Mouse (Mus musculus) gastrocnemius, adult 2 months (tissue): ENCODE measurements around the gene Samm50. TPM values are rescaled to one million over a fixed set of nuclear protein-coding genes. Genes with fewer than 3 reads are reported as not detected.
A peak's percentile ranks its signal among the peaks of the same experiment; 100 is the strongest.

Source experiments
- DNase-seq: peaks from one replicate; pipeline ENCODE4 v3.0.0; 2022
- H3K27ac ChIP-seq: fragments of 200-600 bp; 2 replicates; pipeline ENCODE4 v1.8.1; 2022; ENCODE audit warnings: mild to moderate bottlenecking
- H3K4me3 ChIP-seq: fragments of 200-600 bp; 2 replicates; pipeline ENCODE4 v1.8.1; 2022; ENCODE audit warnings: mild to moderate bottlenecking, moderate library complexity
- CTCF ChIP-seq: fragments of 200-600 bp; IDR thresholded peaks from 2 replicates; pipeline ENCODE4 v1.8.1; 2022; ENCODE audit warnings: antibody characterized with exemption, mild to moderate bottlenecking, moderate library complexity
- intact Hi-C: fragments of 180-260 bp; cut with DNase I; formaldehyde crosslinking; loops from one replicate; pipeline ENCODE4 v1.15.1; 2025
- total RNA-seq, 2 experiments: library from RNA; stranded (reverse); gene quantifications; 2 replicates each; pipeline ENCODE4 v1.2.3; 2021

Samm50 gene
- total RNA-seq, 2 experiments from 2014 or later, result 154 to 224 TPM

DNA sequence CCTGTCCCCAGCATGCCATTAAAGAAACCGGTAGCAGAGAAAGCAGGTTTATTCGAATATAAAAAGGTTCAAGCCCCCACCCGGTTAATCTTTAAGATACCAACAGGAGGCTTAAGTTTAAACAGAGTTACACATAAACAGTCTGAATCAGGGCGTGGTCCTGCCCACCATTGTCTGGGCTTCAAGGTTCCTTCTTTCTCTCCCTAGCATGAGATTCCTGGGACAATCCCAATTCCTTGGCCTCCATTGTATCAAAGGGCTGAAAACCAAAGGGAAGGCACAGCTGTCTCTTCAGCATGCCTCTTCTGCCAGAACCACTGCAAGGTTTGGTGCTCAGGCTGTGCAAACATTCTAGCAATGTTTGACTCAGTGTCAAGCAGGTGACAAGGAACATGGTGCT is 5.8 kb upstream of the Samm50 start:
- no peak for DNase-seq
- TF ChIP-seq CTCF, result no peak
- H3K4me3 ChIP-seq, result no peak overlapping the region
- intact Hi-C loops, result no loop called here
- H3K27ac ChIP-seq, result no peak overlapping the region

DNA sequence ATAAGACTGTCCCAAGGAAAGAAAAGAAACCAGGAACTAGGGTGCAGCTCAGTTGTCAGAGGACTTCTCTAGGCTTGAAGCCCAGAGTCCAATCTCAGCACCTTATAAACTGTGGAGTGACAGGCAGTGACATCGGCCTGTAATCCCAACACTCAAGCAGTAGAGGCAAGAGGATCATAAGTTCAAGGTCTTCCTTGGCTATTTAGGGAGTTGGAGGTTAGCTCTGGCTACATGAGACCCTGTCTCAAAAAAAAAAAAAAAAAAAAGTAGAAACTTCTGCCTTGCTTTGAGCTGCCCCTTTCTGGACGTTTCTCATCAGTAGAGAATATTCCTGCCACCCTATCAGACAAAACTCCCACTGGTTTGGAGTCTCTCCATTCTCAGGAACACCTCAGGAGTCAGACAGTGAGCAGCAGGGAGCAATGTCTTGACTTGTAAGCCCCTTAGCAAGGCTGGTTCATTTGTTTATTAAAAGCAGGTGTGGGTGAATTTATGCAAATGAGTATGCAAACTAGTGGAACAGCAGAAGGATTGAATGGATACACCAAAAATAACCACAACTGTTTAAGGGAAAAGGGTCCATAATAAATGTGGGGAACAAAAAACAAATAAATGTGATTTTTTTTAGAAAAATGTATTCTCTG is 3.0 kb upstream of the Samm50 start:
- Histone ChIP-seq H3K4me3 (no peak overlapping the region), H3K27ac (no peak overlapping the region)
- intact Hi-C loops, result no loop called here
- no peak for TF ChIP-seq CTCF
- no peak for DNase-seq

- H3K27ac ChIP-seq, result no peak overlapping the region
- intact Hi-C loops, result loop anchor here (10.0 kb wide), 1 partner anchor 795 kb away; the partner anchor contains the start of gene 5031439G07Rik
- DNase-seq, result no peak
- no peak for TF ChIP-seq CTCF
- no peak overlapping the region for H3K4me3 ChIP-seq
Measured at GRCm38 (mm10) chr15:84189881-84190280, 2.2 kb upstream of the Samm50 start.

GRCm38 (mm10) chr15:84191724-84192057 is 350 bp upstream of the Samm50 start:
- Histone ChIP-seq H3K4me3 (peak overlapping the region; percentile 99), H3K27ac (peak overlapping the region; percentile 97)
- intact Hi-C loops, result loop anchor here (10.0 kb wide), 1 partner anchor 793 kb away; the partner anchor contains the start of gene 5031439G07Rik
- DNase-seq, result no peak
- TF ChIP-seq CTCF, result no peak

- no peak for TF ChIP-seq CTCF
- no peak for DNase-seq
- intact Hi-C loops, result loop anchor here (10.0 kb wide), 1 partner anchor 788 kb away; the partner anchor contains the start of gene 5031439G07Rik
- Histone ChIP-seq H3K4me3 (no peak overlapping the region), H3K27ac (peak overlapping the region; percentile 61)
Measured at GRCm38 (mm10) chr15:84196486-84197165, 4.6 kb downstream of the Samm50 start.

GRCm38 (mm10) chr15:84207327-84207726 is 15.3 kb downstream of the Samm50 start:
- no peak for TF ChIP-seq CTCF
- DNase-seq, result no peak
- no peak overlapping the region for H3K4me3 ChIP-seq
- H3K27ac ChIP-seq, result no peak overlapping the region
- intact Hi-C loops, result no loop called here

DNA sequence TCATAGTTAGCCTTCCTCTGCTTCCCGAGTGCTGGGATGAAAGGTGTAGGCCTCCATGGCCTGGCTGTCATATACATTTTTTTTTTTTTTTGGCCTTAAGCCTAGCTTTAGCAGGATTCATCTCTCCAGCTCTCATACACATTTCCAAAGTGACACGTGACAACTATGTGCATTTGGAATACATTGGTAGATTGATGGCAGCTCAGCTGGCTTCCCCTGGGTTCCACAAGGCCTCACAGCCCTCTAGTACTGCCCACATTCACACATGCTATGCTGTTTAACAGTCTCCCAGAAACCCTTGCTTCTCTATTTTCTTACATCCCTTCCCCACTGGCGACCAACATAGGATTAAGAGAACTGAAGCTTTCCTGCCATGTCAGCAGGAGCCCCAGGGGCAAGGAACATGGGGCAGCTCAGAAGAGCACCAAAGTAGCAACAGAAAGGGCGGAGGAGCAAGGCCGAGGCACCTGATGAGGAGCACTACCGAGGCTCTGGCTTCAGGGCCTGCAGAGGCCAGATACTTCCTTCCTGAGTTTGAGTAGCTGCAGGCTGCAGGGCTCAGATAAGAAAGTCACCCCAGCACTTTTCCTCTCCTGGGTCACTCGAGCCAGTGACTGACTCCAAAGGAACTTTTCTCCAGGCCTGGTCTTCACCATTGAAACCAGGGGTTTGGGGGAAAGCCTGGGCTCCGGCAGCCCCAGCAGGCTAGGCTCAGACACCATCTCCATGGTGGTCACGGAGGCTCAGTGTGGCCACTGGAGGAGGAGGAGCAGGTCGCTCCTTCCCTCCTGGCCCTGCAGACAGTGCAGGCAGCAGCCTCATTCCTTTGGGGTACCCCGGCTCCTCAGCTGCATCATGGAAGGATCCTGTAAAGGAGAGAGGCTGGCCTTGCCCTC is 17.7 kb downstream of the Samm50 start:
- DNase-seq, result no peak
- Histone ChIP-seq H3K4me3 (no peak overlapping the region), H3K27ac (peak overlapping the region; percentile 56)
- no peak for TF ChIP-seq CTCF
- intact Hi-C loops, result no loop called here

DNA sequence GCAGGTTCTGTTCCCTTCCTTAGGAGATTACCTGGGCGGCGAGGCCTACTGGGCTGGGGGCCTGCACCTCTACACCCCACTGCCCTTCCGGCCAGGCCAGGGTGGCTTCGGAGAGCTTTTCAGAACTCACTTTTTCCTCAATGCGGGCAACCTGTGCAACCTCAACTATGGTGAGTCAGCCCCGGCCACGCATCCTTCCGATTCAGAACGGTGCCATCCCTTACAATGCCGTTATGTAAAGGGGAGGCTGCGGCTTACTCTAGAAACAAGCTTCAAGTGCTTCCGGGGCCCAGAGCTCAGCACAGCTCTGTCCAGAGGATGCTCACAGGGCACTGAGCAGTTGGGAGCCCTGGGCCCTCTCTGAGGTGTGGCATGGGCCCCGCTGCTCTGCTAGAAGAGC is 18.4 kb downstream of the Samm50 start:
- no peak for DNase-seq
- H3K4me3 ChIP-seq, result no peak overlapping the region
- peak overlapping the region; percentile 56 for H3K27ac ChIP-seq
- no peak for TF ChIP-seq CTCF
- intact Hi-C loops, result no loop called here

- TF ChIP-seq CTCF, result no peak
- DNase-seq, result no peak
- no peak overlapping the region for H3K27ac ChIP-seq
- H3K4me3 ChIP-seq, result no peak overlapping the region
- intact Hi-C loops, result no loop called here
Measured at GRCm38 (mm10) chr15:84210941-84211340, 18.9 kb downstream of the Samm50 start.

GRCm38 (mm10) chr15:84211564-84211963 is 19.5 kb downstream of the Samm50 start:
- intact Hi-C loops, result no loop called here
- Histone ChIP-seq H3K4me3 (no peak overlapping the region), H3K27ac (0 out of 2 replicates have a peak overlapping the region, but pooled peaks have one; percentile 3)
- no peak for DNase-seq
- no peak for TF ChIP-seq CTCF

GRCm38 (mm10) chr15:84212031-84212755 is 20.2 kb downstream of the Samm50 start:
- TF ChIP-seq CTCF, result peak; percentile 98
- H3K27ac ChIP-seq, result peak overlapping the region; percentile 85
- DNase-seq, result peak; percentile 85

DNA sequence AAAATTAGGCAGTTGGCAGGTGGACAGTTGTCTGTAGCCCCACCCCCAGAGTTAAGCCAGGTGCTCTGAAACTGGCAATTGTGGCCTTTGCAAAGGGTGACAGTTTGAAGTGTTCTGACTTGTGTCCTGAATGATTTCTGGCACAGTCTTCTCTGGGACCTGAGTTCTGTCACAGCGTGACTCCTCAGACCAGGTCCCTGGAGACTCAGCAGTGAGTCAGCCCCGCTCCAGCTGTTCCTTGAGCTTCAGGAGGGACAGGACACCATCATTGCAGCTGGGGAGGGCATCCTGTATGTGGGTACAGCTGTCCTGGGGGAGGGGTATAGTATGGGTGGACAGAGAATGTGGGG is 20.7 kb downstream of the Samm50 start:
- intact Hi-C loops, result loop anchor here (1.0 kb wide), 1 partner anchor 402 kb away; no protein-coding TSS in a partner anchor
- peak overlapping the region; percentile 85 for H3K27ac ChIP-seq
- DNase-seq, result peak; percentile 68
- TF ChIP-seq CTCF, result no peak
- H3K4me3 ChIP-seq, result no peak overlapping the region

More at GRCm38 (mm10) chr15:84212031-84212755, 20.2 kb downstream of the Samm50 start:
- no peak overlapping the region for H3K4me3 ChIP-seq
- intact Hi-C loops, result loop anchor here (1.0 kb wide), 1 partner anchor 402 kb away; no protein-coding TSS in a partner anchor
